Mouse (Mus musculus) midbrain, embryonic 10.5 days (tissue): Measurements from ENCODE around the gene Plekha1. TPM values are rescaled to one million over a fixed set of nuclear protein-coding genes. Genes with fewer than 3 reads are reported as not detected.
A peak's percentile ranks its signal among the peaks of the same experiment; 100 is the strongest.

ENCODE experiments used
- DNase-seq: peaks from one replicate; pipeline ENCODE4 v3.0.0-alpha.2; 2017; ENCODE audit warnings: low spot score
- H3K27ac ChIP-seq: fragments of 300-500 bp; sonication (generic); replicated peaks from 2 replicates; pipeline ENCODE4 v1.5.1; 2016; ENCODE audit warnings: mild to moderate bottlenecking
- H3K27me3 ChIP-seq: fragments of 300-500 bp; sonication (generic); 2 replicates; pipeline ENCODE4 v1.6.1; 2016; ENCODE audit warnings: low read depth, mild to moderate bottlenecking; ENCODE audit not compliant: poor library complexity, severe bottlenecking
- H3K36me3 ChIP-seq: fragments of 300-500 bp; sonication (generic); 2 replicates; pipeline ENCODE4 v1.6.1; 2016; ENCODE audit warnings: mild to moderate bottlenecking, moderate library complexity
- H3K4me1 ChIP-seq: fragments of 300-500 bp; sonication (generic); 2 replicates; pipeline ENCODE4 v1.6.1; 2016
- H3K4me3 ChIP-seq: fragments of 300-500 bp; sonication (generic); 2 replicates; pipeline ENCODE4 v1.5.1; 2016; ENCODE audit warnings: mild to moderate bottlenecking, moderate library complexity
- H3K9me3 ChIP-seq: fragments of 300-500 bp; sonication (generic); replicated peaks from 2 replicates; pipeline ENCODE4 v1.6.1; 2016; ENCODE audit warnings: mild to moderate bottlenecking
- WGBS: fragments of 180-500 bp; shearing (Covaris S2); methylation state at CpG from one replicate; pipeline ENCODE4 v1.1.7; 2016; 5-methylcytosine and 5-hydroxymethylcytosine counted together
- polyA plus RNA-seq: library from polyadenylated mRNA; unstranded; fragments of >200 nt; fragmentation: Nextera tagmentation; extraction: Ambion mirVana; gene quantifications from 2 replicates; pipeline ENCODE4 v1.2.1, GENCODE M21; 2016

Gene Plekha1
- polyA plus RNA-seq, 1 experiment from 2014 or later, result 50.9 TPM

DNA sequence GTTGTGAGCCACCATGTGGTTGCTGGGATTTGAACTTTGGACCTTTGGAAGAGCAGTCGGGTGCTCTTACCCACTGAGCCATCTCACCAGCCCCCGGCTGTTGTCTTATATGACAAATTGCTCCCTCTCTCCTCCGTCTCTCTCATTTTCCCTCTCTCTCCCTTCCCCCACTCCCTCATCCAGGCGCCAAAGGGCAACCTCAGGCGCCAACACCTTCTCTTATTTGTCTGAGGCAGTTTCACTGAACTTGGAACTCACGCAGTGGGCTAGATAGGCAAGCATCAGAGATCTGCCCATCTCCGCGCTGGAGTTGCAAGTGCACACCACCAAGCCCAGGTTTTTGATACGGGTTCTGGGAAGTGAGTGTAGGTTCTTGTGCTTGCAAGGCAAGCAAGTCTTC lies 29.5 kb upstream of the Plekha1 start:
- H3K4me1 ChIP-seq, result peaks cover 61% of the 10 kb centered on the region
- H3K9me3 ChIP-seq, result no peaks in the 10 kb centered on the region
- H3K27me3 ChIP-seq, result peaks cover 66% of the 10 kb centered on the region
- no peaks in the 10 kb centered on the region for H3K36me3 ChIP-seq
- no peak overlapping the region for H3K4me3 ChIP-seq
- WGBS, result 73% methylated on average over 9 of the region's 9 CpGs
- no peak for DNase-seq
- H3K27ac ChIP-seq, result peak overlapping the region; percentile 86

DNA sequence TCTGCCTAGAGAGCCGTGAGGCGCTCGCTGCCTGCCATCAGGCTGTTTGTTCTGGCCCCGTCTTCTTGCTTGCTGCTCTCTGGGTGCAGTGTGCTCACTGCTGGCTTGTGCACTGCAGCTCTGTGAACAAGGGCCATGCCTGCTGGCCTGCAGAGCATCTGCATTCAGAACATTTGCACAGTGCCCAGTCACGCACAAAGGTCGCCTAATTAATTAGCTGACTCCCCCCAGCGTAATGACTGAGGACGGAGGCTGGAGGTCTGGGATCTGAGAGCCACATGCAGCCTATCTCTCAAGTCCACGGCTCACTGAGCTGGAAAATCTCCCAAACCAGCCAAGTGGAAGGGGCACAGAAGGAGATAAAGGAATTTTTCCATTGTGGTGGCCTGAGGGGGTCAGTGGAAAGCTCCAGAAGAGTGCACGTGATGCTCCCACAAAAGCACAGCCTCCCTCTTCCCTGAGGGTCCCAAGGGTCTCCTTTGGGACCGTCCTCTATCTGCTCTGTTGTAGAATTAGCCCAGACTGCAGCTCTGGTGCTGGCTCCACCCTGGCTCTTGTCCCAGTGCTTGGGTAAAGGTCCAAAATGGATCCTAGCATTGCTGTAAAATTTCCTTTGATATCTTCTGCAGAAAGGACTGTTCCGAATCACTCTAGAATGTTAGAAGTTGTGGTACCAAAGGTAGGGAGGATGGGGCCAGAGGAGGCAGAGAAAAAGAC lies 27.5 kb upstream of the Plekha1 start:
- 0 out of 2 replicates have a peak overlapping the region, but pooled peaks have one; percentile 18 for H3K4me3 ChIP-seq
- peak; percentile 77 for DNase-seq

DNA sequence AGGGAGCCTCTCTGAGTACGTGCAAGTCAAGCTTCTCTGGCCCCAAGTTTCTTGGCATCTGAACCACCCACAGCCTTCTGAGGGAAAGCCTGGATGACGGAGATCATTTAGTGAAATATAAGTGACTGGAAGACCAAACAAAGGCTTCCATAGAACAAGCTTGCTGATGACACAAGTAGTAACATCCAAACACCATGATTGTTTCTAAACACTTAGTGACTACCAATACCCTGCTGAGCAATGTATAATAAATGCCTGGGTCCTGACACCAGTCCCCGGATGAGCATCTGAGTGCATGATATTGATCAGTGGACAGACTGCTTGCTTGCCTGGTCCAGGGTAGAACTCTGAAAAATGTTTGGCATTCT lies 26.9 kb upstream of the Plekha1 start:
- no peaks in the 10 kb centered on the region for H3K9me3 ChIP-seq
- H3K4me3 ChIP-seq, result no peak overlapping the region
- H3K36me3 ChIP-seq, result no peaks in the 10 kb centered on the region
- H3K4me1 ChIP-seq, result peaks cover 61% of the 10 kb centered on the region
- H3K27ac ChIP-seq, result peak overlapping the region; percentile 86
- 52% methylated on average over 3 of the region's 3 CpGs for WGBS
- peaks cover 45% of the 10 kb centered on the region for H3K27me3 ChIP-seq
- DNase-seq, result no peak

More for the DNA sequence above, 27.5 kb upstream of the Plekha1 start:
- Histone ChIP-seq H3K27me3 (peaks cover 50% of the 10 kb centered on the region), H3K4me1 (peaks cover 61% of the 10 kb centered on the region), H3K9me3 (no peaks in the 10 kb centered on the region), H3K27ac (peak overlapping the region; percentile 86), H3K36me3 (no peaks in the 10 kb centered on the region)
- 17% methylated on average over 12 of the region's 12 CpGs for WGBS

GRCm38 (mm10) chr7:130839380-130840100 lies 26.0 kb upstream of the Plekha1 start:
- Histone ChIP-seq H3K27ac (peak overlapping the region; percentile 62), H3K9me3 (no peaks in the 10 kb centered on the region), H3K27me3 (peaks cover 36% of the 10 kb centered on the region), H3K4me1 (peaks cover 53% of the 10 kb centered on the region), H3K4me3 (no peak overlapping the region), H3K36me3 (no peaks in the 10 kb centered on the region)
- DNase-seq, result no peak
- WGBS, result 87% methylated on average over 12 of the region's 12 CpGs

GRCm38 (mm10) chr7:130847164-130847718 lies 18.3 kb upstream of the Plekha1 start:
- Histone ChIP-seq H3K27ac (no peak overlapping the region), H3K9me3 (no peaks in the 10 kb centered on the region), H3K4me3 (no peak overlapping the region), H3K4me1 (peaks cover 8% of the 10 kb centered on the region; the same call in 1 of the 2 replicates), H3K27me3 (no peaks in the 10 kb centered on the region), H3K36me3 (no peaks in the 10 kb centered on the region)
- DNase-seq, result no peak
- 92% methylated on average over 17 of the region's 17 CpGs for WGBS

DNA sequence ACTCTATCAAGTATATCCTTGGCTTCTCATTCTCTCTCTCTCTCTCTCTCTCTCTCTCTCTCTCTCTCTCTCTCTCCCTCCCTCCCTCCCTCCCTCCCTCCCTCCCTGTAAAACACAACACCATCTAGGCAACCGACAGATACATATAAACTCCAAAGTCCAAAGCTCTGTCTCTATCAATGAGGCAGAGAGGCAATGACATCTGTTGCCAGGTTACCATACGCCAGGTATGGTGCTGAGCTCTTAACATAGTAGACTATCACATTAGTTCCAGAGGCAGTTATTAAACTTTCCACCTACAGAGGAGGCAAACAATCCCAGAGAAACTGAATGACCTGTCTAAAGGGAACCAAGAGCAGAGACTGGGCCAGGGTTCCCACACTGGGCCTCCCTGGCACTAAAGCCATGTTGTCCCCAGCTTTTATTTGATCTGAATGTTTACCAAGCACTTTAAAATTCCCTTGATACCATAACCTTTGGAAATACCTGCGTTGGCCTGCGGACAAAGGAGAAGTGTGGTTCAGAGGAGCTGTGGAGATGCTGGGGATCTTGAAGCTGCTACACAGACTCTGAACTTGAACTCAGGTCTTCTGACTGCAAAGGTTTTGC lies 10.8 kb upstream of the Plekha1 start:
- no peak for DNase-seq
- Histone ChIP-seq H3K9me3 (no peaks in the 10 kb centered on the region), H3K4me3 (no peak overlapping the region), H3K27me3 (peaks cover 12% of the 10 kb centered on the region; the same call in 1 of the 2 replicates), H3K4me1 (peaks cover 45% of the 10 kb centered on the region), H3K27ac (peak overlapping the region; percentile 2), H3K36me3 (no peaks in the 10 kb centered on the region)
- WGBS, result 76% methylated on average over 4 of the region's 4 CpGs

DNA sequence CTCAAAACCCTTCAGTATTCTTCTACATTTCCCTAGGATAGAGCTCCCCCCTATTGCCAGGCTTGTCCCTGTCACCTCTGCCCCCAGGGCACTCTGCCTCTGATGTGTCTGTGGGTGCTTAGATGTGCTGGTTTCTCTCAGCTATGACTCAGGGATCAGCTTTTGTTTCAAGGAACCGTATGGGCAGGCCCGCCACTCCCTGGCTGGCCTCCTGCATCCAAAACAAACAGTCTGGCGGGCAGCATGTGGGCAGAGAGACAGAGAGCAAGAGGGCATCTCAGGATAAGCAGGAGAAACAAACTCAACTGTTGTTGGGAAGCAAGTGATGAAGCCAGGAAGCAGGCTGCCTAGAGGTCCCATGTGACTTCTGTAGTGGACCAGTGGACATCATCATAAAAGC lies 9.9 kb upstream of the Plekha1 start:
- no peaks in the 10 kb centered on the region for H3K36me3 ChIP-seq
- H3K4me3 ChIP-seq, result no peak overlapping the region
- 42% methylated on average over 3 of the region's 3 CpGs for WGBS
- H3K9me3 ChIP-seq, result no peaks in the 10 kb centered on the region
- H3K4me1 ChIP-seq, result peaks cover 53% of the 10 kb centered on the region
- no peak for DNase-seq
- peak overlapping the region; percentile 2 for H3K27ac ChIP-seq
- H3K27me3 ChIP-seq, result peaks cover 12% of the 10 kb centered on the region; the same call in 1 of the 2 replicates

GRCm38 (mm10) chr7:130857973-130858372 lies 7.6 kb upstream of the Plekha1 start:
- no peaks in the 10 kb centered on the region for H3K9me3 ChIP-seq
- no peak for DNase-seq
- peaks cover 73% of the 10 kb centered on the region for H3K4me1 ChIP-seq
- H3K4me3 ChIP-seq, result no peak overlapping the region
- WGBS, result 86% methylated on average over 6 of the region's 6 CpGs
- H3K27ac ChIP-seq, result no peak overlapping the region
- H3K27me3 ChIP-seq, result peaks cover 33% of the 10 kb centered on the region
- H3K36me3 ChIP-seq, result no peaks in the 10 kb centered on the region

- Histone ChIP-seq H3K4me3 (no peak overlapping the region), H3K9me3 (no peaks in the 10 kb centered on the region), H3K27ac (peak overlapping the region; percentile 86), H3K36me3 (no peaks in the 10 kb centered on the region), H3K27me3 (peaks cover 44% of the 10 kb centered on the region), H3K4me1 (peaks cover 59% of the 10 kb centered on the region)
- DNase-seq, result peak; percentile 34
- WGBS, result 20% methylated on average over 5 of the region's 5 CpGs
Observed at GRCm38 (mm10) chr7:130859926-130860325, 5.6 kb upstream of the Plekha1 start.

- Histone ChIP-seq H3K27ac (peak overlapping the region; percentile 86), H3K4me1 (peaks cover 59% of the 10 kb centered on the region), H3K27me3 (peaks cover 46% of the 10 kb centered on the region), H3K4me3 (no peak overlapping the region), H3K9me3 (no peaks in the 10 kb centered on the region), H3K36me3 (no peaks in the 10 kb centered on the region)
- 26% methylated on average over 11 of the region's 11 CpGs for WGBS
- DNase-seq, result peak; percentile 28
Observed at GRCm38 (mm10) chr7:130860721-130861142, 4.8 kb upstream of the Plekha1 start.

GRCm38 (mm10) chr7:130862501-130862900 lies 3.1 kb upstream of the Plekha1 start:
- Histone ChIP-seq H3K4me3 (no peak overlapping the region), H3K4me1 (peaks cover 69% of the 10 kb centered on the region), H3K9me3 (no peaks in the 10 kb centered on the region), H3K27ac (0 out of 2 replicates have a peak overlapping the region, but pooled peaks have one; percentile 0), H3K27me3 (peaks cover 41% of the 10 kb centered on the region), H3K36me3 (no peaks in the 10 kb centered on the region)
- DNase-seq, result no peak
- WGBS, result 58% methylated on average over 1 of the region's 1 CpGs

GRCm38 (mm10) chr7:130864711-130865110 lies 845 bp upstream of the Plekha1 start:
- DNase-seq, result no peak
- Histone ChIP-seq H3K36me3 (no peaks in the 10 kb centered on the region), H3K9me3 (no peaks in the 10 kb centered on the region), H3K4me3 (no peak overlapping the region), H3K27ac (no peak overlapping the region), H3K27me3 (peaks cover 34% of the 10 kb centered on the region), H3K4me1 (peaks cover 65% of the 10 kb centered on the region)
- WGBS, result 82% methylated on average over 7 of the region's 7 CpGs
